Comparison of ENCODE assay signal across 39 mouse cellular contexts in the genomic region with DNA sequence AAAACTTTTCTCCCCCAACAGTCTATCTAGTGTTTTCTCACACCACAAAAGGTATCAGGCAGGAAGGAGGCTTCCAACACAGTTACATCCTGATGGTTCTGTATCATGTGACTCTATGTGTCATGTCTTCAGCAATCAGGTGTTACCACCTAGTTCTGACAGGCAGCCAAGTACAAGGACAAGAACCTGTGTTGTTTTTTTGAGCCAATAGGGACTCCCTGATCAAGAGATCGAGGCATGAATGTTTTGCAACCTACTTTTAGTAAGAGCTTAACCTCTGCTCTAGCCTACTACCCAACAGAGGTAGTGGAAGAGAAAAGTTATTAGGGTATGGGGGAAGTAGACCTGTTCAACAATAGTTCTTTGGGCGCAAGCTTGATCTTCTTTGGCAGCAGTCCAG. TPM values are rescaled to one million over a fixed set of nuclear protein-coding genes. Genes with fewer than 3 reads are reported as not detected.
"Had no signal": no experiment of that assay in that cellular context is flagged by ENCODE, and none has a peak within 500 bp of the region (broad histone marks: within the 10 kb centered on the region; RNA-seq: fewer than 3 reads in every experiment).

No protein-coding gene starts in this region.

- H3K36me3 ChIP-seq: embryonic facial prominence, embryonic 10.5 days; embryonic facial prominence, embryonic 12.5 days; embryonic facial prominence, embryonic 13.5 days; embryonic facial prominence, embryonic 15.5 days; forebrain, embryonic 10.5 days; forebrain, embryonic 12.5 days; forebrain, embryonic 15.5 days; heart, embryonic 10.5 days had no signal

- ATAC-seq: forebrain, embryonic 13.5 days; forebrain, embryonic 14.5 days; forebrain, embryonic 15.5 days; forebrain, embryonic 16.5 days; forebrain, postnatal 0 days had no signal

- H3K9ac ChIP-seq: embryonic facial prominence, embryonic 12.5 days; embryonic facial prominence, embryonic 13.5 days; embryonic facial prominence, embryonic 15.5 days; forebrain, embryonic 12.5 days; forebrain, embryonic 13.5 days; forebrain, embryonic 15.5 days; forebrain, postnatal 0 days had no signal

- H3K27me3 ChIP-seq: embryonic facial prominence, embryonic 12.5 days; embryonic facial prominence, embryonic 13.5 days; embryonic facial prominence, embryonic 15.5 days; forebrain, embryonic 12.5 days; forebrain, embryonic 13.5 days; forebrain, embryonic 15.5 days had no signal

- H3K9me3 ChIP-seq: embryonic facial prominence, embryonic 12.5 days; embryonic facial prominence, embryonic 15.5 days; heart, embryonic 10.5 days had no signal

- H3K4me3 ChIP-seq: embryonic facial prominence, embryonic 10.5 days; embryonic facial prominence, embryonic 12.5 days; embryonic facial prominence, embryonic 13.5 days; embryonic facial prominence, embryonic 15.5 days; erythroblast, embryonic 14.5 days; forebrain, embryonic 10.5 days; forebrain, embryonic 12.5 days; forebrain, embryonic 13.5 days; forebrain, embryonic 15.5 days; gastrocnemius, adult 2 months; heart, adult 2 months; heart, embryonic 10.5 days had no signal

- DNase-seq: cerebellum, adult 2 months; cerebellum, adult 8-10 months; cerebellum, adult 9-10 months; cerebellum, adult 9-11 months; cerebellum, postnatal 10 days; cerebellum, postnatal 14 days; cerebellum, postnatal 25 days; cerebellum, postnatal 36 days; embryo, embryonic 11 days; forebrain, postnatal 0 days; gastrocnemius, adult 2 months; gastrocnemius, postnatal 10 days; gastrocnemius, postnatal 14 days; gastrocnemius, postnatal 25 days; gastrocnemius, postnatal 36 days; heart, adult 18-20 months; heart, adult 2 months had no signal

- H3K27ac ChIP-seq: embryonic facial prominence, embryonic 10.5 days; embryonic facial prominence, embryonic 12.5 days; embryonic facial prominence, embryonic 13.5 days; embryonic facial prominence, embryonic 15.5 days; forebrain, embryonic 10.5 days; forebrain, embryonic 12.5 days; forebrain, embryonic 13.5 days; forebrain, embryonic 15.5 days; gastrocnemius, adult 2 months; heart, adult 2 months; heart, embryonic 10.5 days had no signal

- H3K4me1 ChIP-seq: embryonic facial prominence, embryonic 10.5 days; embryonic facial prominence, embryonic 12.5 days; embryonic facial prominence, embryonic 13.5 days; embryonic facial prominence, embryonic 15.5 days; forebrain, embryonic 10.5 days; forebrain, embryonic 12.5 days; forebrain, embryonic 13.5 days; forebrain, embryonic 15.5 days; heart, embryonic 10.5 days had no signal

RNA-seq across cellular contexts. Expression of a gene that starts 6.6 kb away (rescaled TPM):
- total RNA-seq: common myeloid progenitor, adult 5-6 weeks; forebrain, postnatal 0 days; gastrocnemius, adult 18-20 months; gastrocnemius, adult 2 months; gastrocnemius, adult 8-10 months; gastrocnemius, postnatal 10 days; gastrocnemius, postnatal 14 days; gastrocnemius, postnatal 25 days; gastrocnemius, postnatal 36 days; gastrocnemius, postnatal 4 days; heart, adult 18-20 months; heart, adult 2 months; heart, adult 8-10 months had no signal
- polyA plus RNA-seq: cerebellum, adult 2 months; cortical plate, adult 2 months; embryonic facial prominence, embryonic 10.5 days; embryonic facial prominence, embryonic 11.5 days; embryonic facial prominence, embryonic 12.5 days; embryonic facial prominence, embryonic 14.5 days; erythroblast, embryonic 14.5 days; forebrain, embryonic 10.5 days; forebrain, embryonic 11.5 days; forebrain, embryonic 12.5 days; forebrain, embryonic 13.5 days; forebrain, embryonic 14.5 days; forebrain, embryonic 15.5 days; forebrain, embryonic 16.5 days; forebrain, postnatal 0 days; frontal cortex, adult 2 months; heart, adult 2 months; heart, embryonic 10.5 days had no signal
